Mouse (Mus musculus) spleen, adult 2 months (tissue): ENCODE results near the gene Tspan15. TPM values are rescaled to one million over a fixed set of nuclear protein-coding genes. Genes with fewer than 3 reads are reported as not detected.

Experiments used
- DNase-seq, 2 experiments: peaks; one replicate each; pipeline versions ENCODE4 v3.0.0 to v3.0.0-alpha.2; 2012 to 2021; ENCODE audit warnings: low spot score in 2 of 2, low read depth in 1 of 2
- H3K27ac ChIP-seq: fragments of 200-500 bp; 2 replicates; pipeline ENCODE4 v1.5.1; 2012; ENCODE audit warnings: low read length, inconsistent platforms; ENCODE audit not compliant: insufficient read depth
- H3K27me3 ChIP-seq: fragments of 200-500 bp; 2 replicates; pipeline ENCODE4 v1.6.1; 2012; ENCODE audit warnings: mild to moderate bottlenecking, moderate library complexity, low read length, inconsistent platforms; ENCODE audit not compliant: control insufficient read depth, insufficient read depth
- H3K36me3 ChIP-seq: fragments of 200-500 bp; 2 replicates; pipeline ENCODE4 v1.6.1; 2012; ENCODE audit warnings: mild to moderate bottlenecking, low read length, inconsistent platforms; ENCODE audit not compliant: control insufficient read depth, insufficient read depth
- H3K4me1 ChIP-seq: fragments of 200-500 bp; 2 replicates; pipeline ENCODE4 v1.6.1; 2011; ENCODE audit warnings: inconsistent platforms; ENCODE audit not compliant: control insufficient read depth, insufficient read depth, insufficient read length
- H3K4me3 ChIP-seq: fragments of 200-500 bp; 2 replicates; pipeline ENCODE4 v1.5.1; 2011; ENCODE audit warnings: mild to moderate bottlenecking, inconsistent platforms; ENCODE audit not compliant: insufficient read depth, insufficient read length; ENCODE audit errors: extremely low read depth
- CTCF ChIP-seq: fragments of 200-500 bp; IDR thresholded peaks from 2 replicates; pipeline ENCODE4 v1.5.1; 2011; ENCODE audit warnings: mild to moderate bottlenecking, inconsistent platforms; ENCODE audit not compliant: insufficient read depth, insufficient read length, insufficient replicate concordance; ENCODE audit errors: extremely low read depth
- POLR2A ChIP-seq: fragments of 200-500 bp; IDR thresholded peaks from 2 replicates; pipeline ENCODE4 v1.6.1; 2011; ENCODE audit warnings: low read depth, low read length, inconsistent platforms
- WGBS: fragments of 180-500 bp; shearing (Covaris S2); methylation state at CpG from one replicate; pipeline ENCODE4 v1.1.7; 2018; 5-methylcytosine and 5-hydroxymethylcytosine counted together
- polyA plus RNA-seq: library from polyadenylated mRNA; depleted of rRNA; stranded (reverse); fragments of >200 nt; gene quantifications from 2 replicates; pipeline ENCODE4 v1.2.3, GENCODE M21; 2012

Tspan15 gene
- polyA plus RNA-seq, 1 experiment, result 39.2 TPM

DNA sequence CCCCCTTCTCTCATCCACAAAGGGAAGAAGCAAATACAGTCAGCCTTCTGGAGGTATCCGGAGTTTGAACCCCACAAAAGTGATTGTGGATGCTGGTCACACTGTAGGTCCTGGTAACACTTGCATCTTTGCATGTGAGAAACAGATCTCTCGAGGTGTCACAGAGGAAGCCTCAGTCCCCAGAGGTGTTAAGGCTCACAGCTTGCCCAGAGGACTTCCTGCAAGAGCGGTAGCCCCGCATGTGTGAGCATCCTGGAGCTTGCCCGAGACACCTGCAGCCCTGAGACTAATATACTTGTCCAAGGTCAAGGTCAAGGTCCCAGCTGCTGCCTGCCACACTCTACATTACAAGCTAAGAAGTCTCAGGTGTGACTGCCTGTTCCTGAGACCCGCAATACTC lies 36.1 kb downstream of the Tspan15 start:
- H3K27me3 ChIP-seq, result no peaks in the 10 kb centered on the region
- peaks cover 11% of the 10 kb centered on the region; the same call in 1 of the 2 replicates for H3K4me1 ChIP-seq
- no peak for TF ChIP-seq POLR2A
- no peak for TF ChIP-seq CTCF
- peak overlapping the region; percentile 19; the same call in 1 of the 2 replicates for H3K27ac ChIP-seq
- no peaks in the 10 kb centered on the region for H3K36me3 ChIP-seq
- peak in 1 of 2 experiments; percentile 44 for DNase-seq
- no peak overlapping the region for H3K4me3 ChIP-seq
- WGBS, result 34% methylated on average over 6 of the region's 6 CpGs

DNA sequence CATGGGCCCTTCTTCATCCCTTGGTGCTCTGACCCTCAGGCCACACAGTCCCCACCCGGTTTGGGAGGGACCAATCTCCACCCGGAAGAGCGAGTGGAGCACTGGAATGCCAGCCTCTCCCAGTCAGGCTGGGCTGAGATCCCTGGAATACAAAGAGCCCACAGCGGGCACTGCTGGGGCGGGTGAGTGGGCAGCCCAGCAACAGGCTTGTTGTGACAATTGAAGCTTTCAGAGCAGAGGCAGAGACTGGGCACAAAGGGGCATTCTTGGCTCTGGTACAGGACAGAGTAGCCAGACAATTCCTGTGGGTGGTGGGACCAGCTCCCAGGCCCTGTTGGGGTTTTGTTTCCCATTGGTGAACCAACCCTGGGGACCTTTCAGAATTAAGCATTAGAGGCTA lies 36.6 kb downstream of the Tspan15 start:
- Histone ChIP-seq H3K27me3 (no peaks in the 10 kb centered on the region), H3K4me3 (no peak overlapping the region), H3K4me1 (peaks cover 11% of the 10 kb centered on the region; the same call in 1 of the 2 replicates), H3K27ac (no peak overlapping the region), H3K36me3 (no peaks in the 10 kb centered on the region)
- TF ChIP-seq POLR2A, result no peak
- TF ChIP-seq CTCF, result no peak
- DNase-seq, result no peak
- WGBS, result 81% methylated on average over 5 of the region's 5 CpGs

- Histone ChIP-seq H3K4me1 (peaks cover 11% of the 10 kb centered on the region; the same call in 1 of the 2 replicates), H3K27ac (no peak overlapping the region), H3K36me3 (no peaks in the 10 kb centered on the region), H3K27me3 (no peaks in the 10 kb centered on the region), H3K4me3 (no peak overlapping the region)
- DNase-seq, result no peak
- TF ChIP-seq CTCF, result no peak
- no peak for TF ChIP-seq POLR2A
- 84% methylated on average over 6 of the region's 6 CpGs for WGBS
Observed at GRCm38 (mm10) chr10:62194043-62194442, 37.0 kb downstream of the Tspan15 start.

DNA sequence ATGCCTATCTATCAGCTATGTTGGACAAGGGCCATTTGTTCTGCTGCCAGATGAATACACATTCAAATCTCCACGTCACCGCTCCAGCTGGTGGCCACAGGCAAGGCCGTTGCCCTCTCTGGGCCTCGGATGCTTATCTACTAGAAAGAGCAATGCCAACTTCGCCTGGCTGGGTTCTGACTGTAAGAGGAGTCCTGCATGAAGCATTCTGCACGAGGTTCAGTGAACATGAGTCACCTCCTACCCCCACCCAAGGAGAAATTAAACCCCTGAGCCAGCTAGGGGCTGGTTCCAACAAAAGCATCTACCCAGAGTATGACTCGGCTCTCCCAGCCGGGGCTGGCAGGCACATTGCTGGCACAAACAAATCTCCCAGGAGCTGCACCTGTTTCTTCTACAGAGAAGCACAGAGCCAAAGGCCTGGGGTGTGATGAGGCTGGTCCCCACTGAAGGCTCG lies 38.3 kb downstream of the Tspan15 start:
- Histone ChIP-seq H3K36me3 (no peaks in the 10 kb centered on the region), H3K27me3 (no peaks in the 10 kb centered on the region), H3K4me3 (no peak overlapping the region), H3K27ac (no peak overlapping the region), H3K4me1 (peaks cover 11% of the 10 kb centered on the region; the same call in 1 of the 2 replicates)
- TF ChIP-seq POLR2A (no peak), CTCF (no peak)
- WGBS, result 66% methylated on average over 9 of the region's 9 CpGs
- DNase-seq, result no peak

DNA sequence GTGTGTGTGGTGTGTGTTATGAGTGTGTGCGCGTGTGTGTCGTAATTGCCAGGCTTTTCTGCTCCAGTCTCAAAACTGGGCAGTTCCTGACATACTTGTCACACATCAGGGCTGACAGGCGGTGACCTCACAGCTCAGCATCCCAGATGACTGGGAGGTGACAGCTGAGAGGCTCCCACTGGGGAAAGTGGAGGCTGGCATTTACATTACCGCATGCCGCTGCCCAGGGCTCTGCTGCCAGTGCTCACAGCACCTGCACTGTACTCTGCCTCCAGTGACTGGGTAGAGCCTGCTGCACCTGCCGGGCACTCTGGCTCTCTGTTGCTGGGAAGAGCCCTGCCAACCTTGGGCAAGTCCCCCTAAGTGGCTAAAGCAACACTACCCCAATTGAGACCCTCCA lies 40.2 kb downstream of the Tspan15 start:
- H3K27me3 ChIP-seq, result no peaks in the 10 kb centered on the region
- WGBS, result 71% methylated on average over 7 of the region's 7 CpGs
- no peak for TF ChIP-seq POLR2A
- TF ChIP-seq CTCF, result no peak
- DNase-seq, result no peak
- H3K27ac ChIP-seq, result no peak overlapping the region
- no peak overlapping the region for H3K4me3 ChIP-seq
- no peaks in the 10 kb centered on the region for H3K36me3 ChIP-seq
- H3K4me1 ChIP-seq, result peaks cover 11% of the 10 kb centered on the region; the same call in 1 of the 2 replicates

DNA sequence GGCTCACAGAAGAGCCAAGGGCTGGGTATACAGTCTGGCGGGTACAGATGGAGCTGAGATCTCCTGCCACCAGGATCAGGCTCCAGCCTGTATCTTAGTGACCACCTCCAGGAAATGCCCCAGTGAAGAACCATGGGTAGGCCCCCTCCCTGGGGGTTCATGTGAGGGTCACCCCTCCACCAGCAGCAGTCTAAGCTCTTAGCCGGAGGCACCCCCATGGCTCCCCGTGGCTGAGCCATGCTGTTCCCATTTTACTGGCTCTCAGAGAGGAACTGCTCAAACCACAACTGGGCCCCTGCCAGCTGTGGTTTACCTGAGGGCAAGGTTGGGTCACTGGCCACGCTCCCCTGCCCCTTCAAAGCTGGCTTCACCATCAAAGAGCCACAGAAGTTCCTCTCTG lies 41.1 kb downstream of the Tspan15 start:
- DNase-seq, result peak; percentile 12 to 77
- Histone ChIP-seq H3K4me3 (no peak overlapping the region), H3K27ac (no peak overlapping the region), H3K27me3 (no peaks in the 10 kb centered on the region), H3K4me1 (peaks cover 4% of the 10 kb centered on the region; the same call in 1 of the 2 replicates), H3K36me3 (no peaks in the 10 kb centered on the region)
- TF ChIP-seq POLR2A (no peak), CTCF (no peak)
- 11% methylated on average over 4 of the region's 4 CpGs for WGBS

DNA sequence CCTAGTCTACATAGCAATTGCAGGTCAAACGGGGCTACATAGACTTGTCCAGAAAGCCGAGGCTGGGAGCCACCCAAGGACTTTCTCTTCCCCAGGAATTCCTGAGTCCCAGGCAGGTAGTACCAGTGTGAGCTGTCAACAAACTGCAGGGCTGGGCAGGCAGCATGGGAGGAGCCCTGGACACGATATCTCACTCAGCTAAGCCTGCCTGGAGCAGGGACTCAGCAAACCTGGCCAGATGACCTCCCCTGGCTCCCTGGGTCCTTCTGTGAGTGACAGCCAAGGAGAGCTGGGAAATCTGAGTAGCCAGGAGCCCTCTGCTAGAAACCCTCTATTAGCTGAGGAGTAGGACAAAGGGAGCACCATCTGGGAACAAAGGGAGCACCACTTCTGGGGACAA lies 41.7 kb downstream of the Tspan15 start:
- DNase-seq, result no peak
- peaks cover 4% of the 10 kb centered on the region; the same call in 1 of the 2 replicates for H3K4me1 ChIP-seq
- H3K27ac ChIP-seq, result no peak overlapping the region
- TF ChIP-seq CTCF, result no peak
- TF ChIP-seq POLR2A, result no peak
- 54% methylated on average over 3 of the region's 3 CpGs for WGBS
- no peaks in the 10 kb centered on the region for H3K27me3 ChIP-seq
- no peak overlapping the region for H3K4me3 ChIP-seq
- no peaks in the 10 kb centered on the region for H3K36me3 ChIP-seq
